16 mouse cellular contexts compared by ENCODE assay signal in genomic region chr8:125960037-125960436, GRCm38 (mm10).
DNase-seq lines count a peak whose midpoint lies in the region; ATAC-seq lines count a peak whose summit lies in the region.
"Had no signal": no experiment of that assay in that cellular context is flagged by ENCODE, and none has a peak within 500 bp of the region (broad histone marks: within the 10 kb centered on the region; RNA-seq: fewer than 3 reads in every experiment).

No protein-coding gene starts in this region.

- peak; percentile 60 for ATAC-seq in frontal cortex, adult (ENCODE audit: low TSS enrichment)
- ATAC-seq: intestine, postnatal 0 days had no signal

- no peak for DNase-seq in frontal cortex, postnatal 25 days (ENCODE audit: low spot score in 2 of 2)
- peak; percentile 90 for DNase-seq in A20 (ENCODE audit: low read depth, low spot score)
- DNase-seq in cerebellum, adult 11-12 months, result peak; percentile 81
- peak; percentile 73 to 81 for DNase-seq in cerebellum, postnatal 25 days
- DNase-seq in kidney, postnatal 10 days, result no peak
- no peak for DNase-seq in kidney, adult 9 months
- DNase-seq in Muller cell, postnatal 12 days (ENCODE audit: inconsistent ontology term), result no peak
- DNase-seq: adrenal gland, adult 2 months; gastrocnemius, postnatal 10 days; kidney, postnatal 14 days; liver; lung, adult 18-20 months; lung, postnatal 36 days; thymus, postnatal 4 days had no signal

Comparison
In these comparisons a context has a peak if more than half of its experiments do, and no peak if none do; other contexts are left out.
1. DNase-seq: peak in A20 (single experiment), cerebellum, adult 11-12 months (single experiment) and cerebellum, postnatal 25 days (2 of 2); none in frontal cortex, postnatal 25 days (0 of 2), kidney, postnatal 10 days (single experiment), kidney, adult 9 months (single experiment) and Muller cell, postnatal 12 days (single experiment).